Mouse (Mus musculus) ES-E14 (cell line): Measurements from ENCODE around the gene Blvra.

Experiments
- CHD2 ChIP-seq: IDR thresholded peaks from 2 replicates; pipeline ENCODE4 v1.6.1; 2014; ENCODE audit warnings: mild to moderate bottlenecking, low read depth, low read length, inconsistent platforms
- MAFK ChIP-seq: IDR thresholded peaks from 2 replicates; pipeline ENCODE4 v1.6.1; 2014; ENCODE audit warnings: mild to moderate bottlenecking, low read depth, low read length, inconsistent platforms; ENCODE audit not compliant: insufficient read depth
- ZC3H11A ChIP-seq: IDR thresholded peaks from 2 replicates; pipeline ENCODE4 v1.6.1; 2012; ENCODE audit warnings: low read depth, mild to moderate bottlenecking, inconsistent platforms, low read length, borderline replicate concordance
- ZNF384 ChIP-seq: IDR thresholded peaks from 2 replicates; pipeline ENCODE4 v1.6.1; 2012; ENCODE audit warnings: low read depth, low read length, inconsistent platforms

DNA sequence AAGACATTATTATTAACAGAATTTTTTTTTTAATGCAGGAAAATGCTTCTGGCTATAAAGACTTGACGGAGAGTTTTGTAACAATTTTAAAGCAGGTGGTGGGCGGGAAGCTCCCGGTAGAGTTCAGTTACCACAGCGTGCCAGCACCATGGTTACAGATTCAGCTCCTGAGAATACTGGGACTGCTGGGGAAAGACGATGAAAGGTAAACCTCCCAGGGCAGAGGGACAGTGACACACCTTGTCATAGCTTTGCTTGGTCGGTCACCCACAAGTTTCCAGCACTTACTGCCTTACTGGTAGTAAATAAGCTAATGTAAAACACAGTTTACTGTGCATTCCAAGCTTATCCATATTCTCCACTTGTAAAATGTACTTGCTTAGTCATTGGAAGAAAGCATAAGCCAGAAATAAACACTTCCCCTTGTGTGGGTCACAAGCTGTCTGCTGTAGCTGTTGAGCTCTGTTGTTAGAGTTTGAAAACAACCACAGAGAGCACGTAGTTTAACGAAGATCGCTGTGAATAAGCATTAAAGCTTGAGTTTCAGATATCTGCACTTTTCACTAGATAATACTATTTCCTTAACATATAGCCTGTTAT, 35.4 kb upstream of the Blvra start:
- TF ChIP-seq ZNF384 (no peak), MAFK (no peak), ZC3H11A (no peak), CHD2 (no peak)
